Mouse (Mus musculus): ENCODE measurements at regions not wholly inside any gene's neighbourhood (a gene's known extent, or its start where the extent isn't known, plus 50 kb on each side); places are given as distances from the start of the nearest gene placed in this dataset.

GRCm38 (mm10) chr6:53147478-53147877 is 79.0 kb upstream of the Jazf1 start:
- TF ChIP-seq CTCF (IDR thresholded peaks at IDR 0.05; ENCODE audit: low read depth) (no peak), EP300 (optimal IDR thresholded peaks at IDR 0.05) (no peak)
